In genomic region chr4:28808800-28809199, GRCm38 (mm10) we compare ENCODE assay signal across 9 mouse cellular contexts. TPM values are rescaled to one million over a fixed set of nuclear protein-coding genes. Genes with fewer than 3 reads are reported as not detected.
DNase-seq lines count a peak whose midpoint lies in the region; ATAC-seq and TF ChIP-seq lines count a peak whose summit lies in the region.
"Had no signal": no experiment of that assay in that cellular context is flagged by ENCODE, and none has a peak within 500 bp of the region (broad histone marks: within the 10 kb centered on the region; RNA-seq: fewer than 3 reads in every experiment).

No protein-coding gene starts in this region.

- no peaks in the 10 kb centered on the region for H3K36me3 ChIP-seq in kidney, adult 2 months (ENCODE audit: control insufficient read depth, insufficient read depth, low read length)
- no peaks in the 10 kb centered on the region for H3K36me3 ChIP-seq in hindbrain, postnatal 0 days (ENCODE audit: insufficient read depth, low read length)
- H3K36me3 ChIP-seq in stomach, postnatal 0 days (ENCODE audit: control insufficient read depth, insufficient read depth, low read length): no peaks in the 10 kb centered on the region
- H3K36me3 ChIP-seq in forebrain, embryonic 13.5 days (ENCODE audit: poor library complexity, severe bottlenecking): no peaks in the 10 kb centered on the region
- H3K36me3 ChIP-seq: stomach, embryonic 15.5 days had no signal

- H3K4me3 ChIP-seq in kidney, adult 2 months (ENCODE audit: insufficient read depth, low read depth, low read length): no peak overlapping the region
- no peak overlapping the region for H3K4me3 ChIP-seq in hindbrain, postnatal 0 days (ENCODE audit: low read length)
- H3K4me3 ChIP-seq in stomach, postnatal 0 days (ENCODE audit: low read depth, low read length): no peak overlapping the region
- no peak overlapping the region for H3K4me3 ChIP-seq in forebrain, embryonic 13.5 days
- H3K4me3 ChIP-seq: stomach, embryonic 15.5 days had no signal

- no peak overlapping the region for H3K9ac ChIP-seq in hindbrain, postnatal 0 days (replicated peaks; ENCODE audit: low read length)
- no peak overlapping the region for H3K9ac ChIP-seq in stomach, postnatal 0 days (ENCODE audit: low read length)
- H3K9ac ChIP-seq in forebrain, embryonic 13.5 days: no peak overlapping the region
- H3K9ac ChIP-seq: stomach, embryonic 15.5 days had no signal

- no peaks in the 10 kb centered on the region for H3K27me3 ChIP-seq in kidney, adult 2 months (replicated peaks; ENCODE audit: control insufficient read depth, insufficient read depth, low read length)
- no peaks in the 10 kb centered on the region for H3K27me3 ChIP-seq in hindbrain, postnatal 0 days (ENCODE audit: insufficient read depth, low read length)
- H3K27me3 ChIP-seq in stomach, postnatal 0 days (ENCODE audit: control insufficient read depth, insufficient read depth, low read length): no peaks in the 10 kb centered on the region
- no peaks in the 10 kb centered on the region for H3K27me3 ChIP-seq in forebrain, embryonic 13.5 days
- H3K27me3 ChIP-seq: stomach, embryonic 15.5 days had no signal

- no peak for ATAC-seq in hindbrain, postnatal 0 days
- no peak for ATAC-seq in stomach, postnatal 0 days (ENCODE audit: low FRiP score, low TSS enrichment)
- no peak for ATAC-seq in erythroid progenitor cell, adult 5-6 weeks (replicated peaks; ENCODE audit: low FRiP score, poor library complexity, severe bottlenecking)
- ATAC-seq in forebrain, embryonic 13.5 days: no peak

- peak; percentile 36 for DNase-seq in kidney, adult 2 months
- DNase-seq in kidney, adult 18-20 months: no peak
- DNase-seq in urinary bladder, postnatal 25 days (ENCODE audit: low spot score): peak; percentile 13
- no peak for DNase-seq in urinary bladder, postnatal 10 days (ENCODE audit: low spot score)
- DNase-seq in hindbrain, postnatal 0 days (ENCODE audit: low spot score): peak; percentile 73
- DNase-seq in stomach, postnatal 0 days (ENCODE audit: low spot score): peak; percentile 18

- no peak for TF ChIP-seq EP300 in stomach, postnatal 0 days (optimal IDR thresholded peaks at IDR 0.05)

- H3K4me1 ChIP-seq in kidney, adult 2 months (ENCODE audit: control insufficient read depth, insufficient read depth, low read length): no peaks in the 10 kb centered on the region
- H3K4me1 ChIP-seq in hindbrain, postnatal 0 days (ENCODE audit: insufficient read depth, low read length): no peaks in the 10 kb centered on the region
- H3K4me1 ChIP-seq in stomach, postnatal 0 days (replicated peaks; ENCODE audit: control insufficient read depth, insufficient read depth): no peaks in the 10 kb centered on the region
- no peaks in the 10 kb centered on the region for H3K4me1 ChIP-seq in forebrain, embryonic 13.5 days
- H3K4me1 ChIP-seq: stomach, embryonic 15.5 days had no signal

- H3K27ac ChIP-seq in kidney, adult 2 months (ENCODE audit: insufficient read depth, low read depth, low read length): no peak overlapping the region
- no peak overlapping the region for H3K27ac ChIP-seq in hindbrain, postnatal 0 days
- no peak overlapping the region for H3K27ac ChIP-seq in stomach, postnatal 0 days (replicated peaks)
- H3K27ac ChIP-seq in forebrain, embryonic 13.5 days: no peak overlapping the region
- H3K27ac ChIP-seq: stomach, embryonic 15.5 days had no signal

- H3K4me2 ChIP-seq in hindbrain, postnatal 0 days (ENCODE audit: low read depth, low read length): no peak overlapping the region
- no peak overlapping the region for H3K4me2 ChIP-seq in stomach, postnatal 0 days (replicated peaks; ENCODE audit: low read depth)
- H3K4me2 ChIP-seq in forebrain, embryonic 13.5 days: no peak overlapping the region
- H3K4me2 ChIP-seq: stomach, embryonic 15.5 days had no signal

- no peaks in the 10 kb centered on the region for H3K9me3 ChIP-seq in hindbrain, postnatal 0 days (ENCODE audit: low read length)
- H3K9me3 ChIP-seq in stomach, postnatal 0 days (ENCODE audit: control insufficient read depth, low read length): no peaks in the 10 kb centered on the region
- no peaks in the 10 kb centered on the region for H3K9me3 ChIP-seq in forebrain, embryonic 13.5 days (replicated peaks)
- H3K9me3 ChIP-seq: stomach, embryonic 15.5 days had no signal

- TF ChIP-seq CTCF in kidney, adult 2 months (conservative IDR thresholded peaks at IDR 0.05; ENCODE audit: insufficient read depth, insufficient read length, low read depth, low read length): 0 out of 2 replicates have a peak, but pooled peaks have one; percentile 9
- peak; percentile 62 for TF ChIP-seq CTCF in hindbrain, postnatal 0 days (IDR thresholded peaks at IDR 0.05; ENCODE audit: low read depth)
- peak; percentile 65 for TF ChIP-seq CTCF in stomach, postnatal 0 days (IDR thresholded peaks at IDR 0.05; ENCODE audit: low read depth)

- TF ChIP-seq POLR2A in kidney, adult 2 months (IDR thresholded peaks at IDR 0.05; ENCODE audit: low read depth, low read length): no peak

RNA-seq across cellular contexts. Expression of gene Epha7, which starts 4.1 kb away (rescaled TPM):
- polyA plus RNA-seq in kidney, adult 2 months (2012; rRNA removed): 0.77 and 0.83 TPM in 2 replicates
- total RNA-seq in hindbrain, postnatal 0 days (2014; rRNA removed): 38.1 and 39.9 TPM in 2 replicates
- 41.5 and 43.7 TPM in 2 replicates for polyA plus RNA-seq in hindbrain, postnatal 0 days (2015; fragmentation: Nextera tagmentation; extraction: Ambion mirVana)
- 3.1 and 3.6 TPM in 2 replicates for polyA plus RNA-seq in stomach, postnatal 0 days (2015; fragmentation: Nextera tagmentation; extraction: Ambion mirVana)
- total RNA-seq in erythroid progenitor cell, adult 5-6 weeks (2015; ENCODE audit: low replicate concordance): under 0.01 and 4.7 TPM in 2 replicates
- not detected in 2 replicates for total RNA-seq in erythroid progenitor cell, adult 5-6 weeks (2017; ENCODE audit: low replicate concordance)
- 32.8 and 36.3 TPM in 2 replicates for polyA plus RNA-seq in forebrain, embryonic 13.5 days (2015; fragmentation: Nextera tagmentation; extraction: Ambion mirVana)

Comparison
In these comparisons a context has a peak if more than half of its experiments do, and no peak if none do; other contexts are left out.
1. DNase-seq: peak in kidney, adult 2 months (single experiment), urinary bladder, postnatal 25 days (single experiment), hindbrain, postnatal 0 days (single experiment) and stomach, postnatal 0 days (single experiment); none in kidney, adult 18-20 months (single experiment) and urinary bladder, postnatal 10 days (single experiment).
2. CTCF ChIP-seq: peak in every context shown above with its lines; median percentile 65 in stomach, postnatal 0 days; 62 in hindbrain, postnatal 0 days; 9 in kidney, adult 2 months.